Mouse (Mus musculus): ENCODE data around the gene Prkd1. TPM values are rescaled to one million over a fixed set of nuclear protein-coding genes. Genes with fewer than 3 reads are reported as not detected.

The Prkd1 gene
- polyA plus RNA-seq, 1 experiment from 2014 or later = 3.1 TPM

DNA sequence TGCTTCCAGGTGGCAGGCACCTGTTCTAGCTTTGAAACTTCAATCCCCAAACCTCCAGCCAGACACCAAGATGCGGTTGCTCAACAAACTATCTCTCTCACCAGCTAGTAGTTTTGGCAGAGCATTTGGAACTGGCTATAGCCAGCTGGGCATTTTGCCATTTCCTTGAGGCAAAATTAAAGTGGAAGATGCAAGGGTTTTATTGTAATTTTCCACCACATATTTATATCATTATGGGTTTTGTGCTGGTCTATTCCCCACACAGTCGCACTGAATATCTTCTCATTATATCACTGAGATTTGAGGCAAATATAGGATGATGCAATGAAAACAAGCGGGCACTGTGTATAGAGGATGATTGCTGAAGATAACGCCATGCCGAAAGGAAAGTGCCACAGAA is 102.5 kb downstream of the Prkd1 start:
- no peaks in the 10 kb centered on the region for H3K27me3 ChIP-seq
- H3K36me3 ChIP-seq = no peaks in the 10 kb centered on the region
- H3K9ac ChIP-seq = no peak overlapping the region
- 89% methylated on average over 5 of the region's 5 CpGs for WGBS
- H3K9me3 ChIP-seq = no peaks in the 10 kb centered on the region
- ATAC-seq (ENCODE audit: low read depth) = no peak
- no peak overlapping the region for H3K27ac ChIP-seq (replicated peaks)
- no peak overlapping the region for H3K4me2 ChIP-seq
- no peak overlapping the region for H3K4me3 ChIP-seq
- peaks cover 20% of the 10 kb centered on the region for H3K4me1 ChIP-seq (replicated peaks)

DNA sequence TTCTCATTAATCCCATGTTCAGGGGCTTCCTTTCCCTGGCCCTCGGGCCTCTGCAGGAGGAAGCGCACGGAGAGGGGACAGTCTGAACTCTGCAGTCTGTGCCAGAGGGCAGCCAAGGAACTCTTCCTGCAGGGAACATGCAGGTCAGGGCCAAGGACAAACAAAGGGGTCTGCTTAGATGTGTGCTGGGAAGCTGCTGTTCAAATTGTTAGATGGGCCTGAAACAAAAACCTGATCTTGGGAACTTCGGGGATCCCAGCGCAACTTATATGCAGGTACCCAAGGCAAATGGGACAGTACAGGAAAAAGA is 103.3 kb downstream of the Prkd1 start:
- Histone ChIP-seq H3K4me3 (no peak overlapping the region), H3K4me2 (no peak overlapping the region), H3K27ac (replicated peaks) (no peak overlapping the region), H3K9me3 (no peaks in the 10 kb centered on the region), H3K27me3 (no peaks in the 10 kb centered on the region), H3K9ac (no peak overlapping the region), H3K36me3 (no peaks in the 10 kb centered on the region), H3K4me1 (replicated peaks) (peaks cover 20% of the 10 kb centered on the region)
- 43% methylated on average over 5 of the region's 5 CpGs for WGBS
- 0 out of 2 replicates have a peak, but pooled peaks have one; percentile 40 for ATAC-seq (ENCODE audit: low read depth)

GRCm38 (mm10) chr12:50544855-50545609 is 103.9 kb downstream of the Prkd1 start:
- Histone ChIP-seq H3K27ac (replicated peaks) (no peak overlapping the region), H3K4me2 (no peak overlapping the region), H3K9ac (no peak overlapping the region), H3K36me3 (no peaks in the 10 kb centered on the region), H3K4me1 (replicated peaks) (peaks cover 18% of the 10 kb centered on the region), H3K4me3 (no peak overlapping the region), H3K9me3 (no peaks in the 10 kb centered on the region), H3K27me3 (no peaks in the 10 kb centered on the region)
- 39% methylated on average over 8 of the region's 8 CpGs for whole genome bisulfite sequencing
- no peak; the same call in 1 of the 2 replicates for ATAC-seq (ENCODE audit: low read depth)

DNA sequence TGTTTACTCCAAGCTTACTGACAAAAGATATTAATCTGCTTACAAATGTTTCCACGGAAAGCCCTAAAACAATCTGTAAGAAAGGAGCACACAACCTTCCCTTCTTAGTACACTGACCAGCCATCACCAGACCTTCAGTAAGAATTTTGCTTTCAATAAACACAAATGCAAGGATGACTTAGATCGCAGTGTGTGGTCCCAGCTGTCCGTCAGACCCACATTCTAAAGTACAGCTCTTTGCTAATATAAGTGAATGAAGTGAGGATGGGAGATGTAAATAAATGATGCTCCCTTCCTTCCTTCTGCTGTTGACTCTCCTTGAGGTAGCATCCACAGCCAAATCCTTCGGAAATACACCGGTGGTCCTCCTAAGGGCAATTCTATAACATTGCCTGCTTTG is 108.1 kb downstream of the Prkd1 start:
- WGBS = 91% methylated on average over 5 of the region's 5 CpGs
- ATAC-seq (ENCODE audit: low read depth) = no peak

GRCm38 (mm10) chr12:50538296-50538965 is 110.5 kb downstream of the Prkd1 start:
- Histone ChIP-seq H3K9ac (no peak overlapping the region), H3K4me3 (no peak overlapping the region), H3K4me1 (replicated peaks) (no peaks in the 10 kb centered on the region), H3K27me3 (no peaks in the 10 kb centered on the region), H3K27ac (replicated peaks) (no peak overlapping the region), H3K36me3 (no peaks in the 10 kb centered on the region), H3K9me3 (no peaks in the 10 kb centered on the region), H3K4me2 (no peak overlapping the region)
- no peak for ATAC-seq (ENCODE audit: low read depth)
- 75% methylated on average over 3 of the region's 3 CpGs for WGBS

More for the DNA sequence above, 108.1 kb downstream of the Prkd1 start:
- no peak overlapping the region for H3K9ac ChIP-seq
- no peak overlapping the region for H3K27ac ChIP-seq (replicated peaks)
- H3K27me3 ChIP-seq = no peaks in the 10 kb centered on the region
- peaks cover 11% of the 10 kb centered on the region for H3K4me1 ChIP-seq (replicated peaks)
- no peak overlapping the region for H3K4me3 ChIP-seq
- no peaks in the 10 kb centered on the region for H3K9me3 ChIP-seq
- H3K36me3 ChIP-seq = no peaks in the 10 kb centered on the region
- no peak overlapping the region for H3K4me2 ChIP-seq

DNA sequence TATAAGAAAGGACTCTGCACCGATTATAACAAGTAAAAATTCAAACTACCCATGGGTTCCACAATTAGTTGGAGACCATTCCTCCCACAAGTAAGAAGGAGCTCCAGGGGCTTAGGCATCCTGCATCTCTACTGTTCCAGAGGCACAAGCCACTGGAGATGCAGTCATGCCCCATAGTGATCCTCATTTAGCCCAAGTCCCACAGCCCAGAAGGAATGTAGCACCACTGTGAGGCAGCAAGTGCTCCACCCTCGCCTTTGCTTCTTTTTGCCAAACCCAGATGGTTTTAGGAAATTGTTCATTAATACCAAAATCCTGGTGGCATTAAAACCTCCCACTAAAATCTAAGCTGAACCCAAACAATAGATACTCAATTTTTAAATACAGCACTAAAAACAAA is 111.1 kb downstream of the Prkd1 start:
- Histone ChIP-seq H3K4me2 (no peak overlapping the region), H3K4me3 (no peak overlapping the region), H3K4me1 (replicated peaks) (no peaks in the 10 kb centered on the region), H3K27ac (replicated peaks) (no peak overlapping the region), H3K27me3 (no peaks in the 10 kb centered on the region), H3K9me3 (no peaks in the 10 kb centered on the region), H3K9ac (no peak overlapping the region), H3K36me3 (no peaks in the 10 kb centered on the region)
- no peak for ATAC-seq (ENCODE audit: low read depth)
- WGBS = 84% methylated on average over 2 of the region's 2 CpGs

DNA sequence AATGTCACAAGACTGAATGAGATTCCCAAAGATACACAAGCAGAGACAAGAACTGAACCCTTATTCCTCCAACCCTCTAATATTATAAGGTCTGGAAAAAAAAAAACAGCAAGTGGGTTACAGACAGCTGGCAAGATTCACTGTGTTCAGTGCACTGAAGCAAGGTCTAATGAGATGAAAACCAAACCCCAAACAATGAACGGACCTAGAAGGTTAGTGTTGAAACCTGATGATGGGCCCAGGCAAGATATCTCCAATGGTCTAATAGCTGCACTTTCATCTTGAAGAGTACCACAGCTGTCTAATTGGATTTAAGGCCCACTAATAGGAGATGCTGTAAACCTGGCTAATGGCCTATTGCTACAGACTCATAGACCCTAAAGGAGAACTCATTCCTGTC is 111.9 kb downstream of the Prkd1 start:
- H3K4me2 ChIP-seq = no peak overlapping the region
- no peak for ATAC-seq (ENCODE audit: low read depth)
- no peaks in the 10 kb centered on the region for H3K4me1 ChIP-seq (replicated peaks)
- H3K27me3 ChIP-seq = no peaks in the 10 kb centered on the region
- no peak overlapping the region for H3K4me3 ChIP-seq
- H3K9ac ChIP-seq = no peak overlapping the region
- H3K9me3 ChIP-seq = no peaks in the 10 kb centered on the region
- H3K36me3 ChIP-seq = no peaks in the 10 kb centered on the region
- WGBS = 21% methylated on average over 1 of the region's 1 CpGs
- no peak overlapping the region for H3K27ac ChIP-seq (replicated peaks)

GRCm38 (mm10) chr12:50528633-50529032 is 120.3 kb downstream of the Prkd1 start:
- Histone ChIP-seq H3K4me2 (no peak overlapping the region), H3K4me1 (replicated peaks) (no peaks in the 10 kb centered on the region), H3K9ac (no peak overlapping the region), H3K36me3 (no peaks in the 10 kb centered on the region), H3K27me3 (no peaks in the 10 kb centered on the region), H3K4me3 (no peak overlapping the region), H3K9me3 (no peaks in the 10 kb centered on the region), H3K27ac (replicated peaks) (no peak overlapping the region)
- ATAC-seq (ENCODE audit: low read depth) = no peak
- WGBS = 95% methylated on average over 1 of the region's 1 CpGs

DNA sequence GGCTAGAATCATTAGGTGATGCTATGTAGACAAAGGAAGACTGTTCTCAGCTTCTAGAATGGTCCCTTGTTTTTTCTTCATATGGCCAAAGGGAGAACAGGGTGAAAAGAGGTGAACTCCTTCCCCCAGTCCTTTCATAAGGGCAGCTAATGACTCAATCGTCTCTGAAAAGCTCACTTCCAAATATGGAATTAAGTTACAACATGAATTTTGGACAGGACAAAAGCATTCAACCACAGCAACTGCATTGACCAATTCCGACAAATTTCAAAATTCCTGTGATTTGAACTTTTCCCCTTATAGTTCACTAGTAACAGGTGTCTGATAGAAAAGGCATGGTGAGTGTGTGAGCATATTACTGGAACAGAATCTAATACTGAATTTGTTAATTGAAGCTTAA is 124.8 kb downstream of the Prkd1 start:
- H3K9ac ChIP-seq = no peak overlapping the region
- H3K36me3 ChIP-seq = no peaks in the 10 kb centered on the region
- no peak overlapping the region for H3K4me2 ChIP-seq
- no peaks in the 10 kb centered on the region for H3K4me1 ChIP-seq (replicated peaks)
- H3K4me3 ChIP-seq = no peak overlapping the region
- H3K27ac ChIP-seq (replicated peaks) = no peak overlapping the region
- no peak for ATAC-seq (ENCODE audit: low read depth)
- no peaks in the 10 kb centered on the region for H3K27me3 ChIP-seq
- H3K9me3 ChIP-seq = no peaks in the 10 kb centered on the region
- WGBS = 71% methylated on average over 2 of the region's 2 CpGs

DNA sequence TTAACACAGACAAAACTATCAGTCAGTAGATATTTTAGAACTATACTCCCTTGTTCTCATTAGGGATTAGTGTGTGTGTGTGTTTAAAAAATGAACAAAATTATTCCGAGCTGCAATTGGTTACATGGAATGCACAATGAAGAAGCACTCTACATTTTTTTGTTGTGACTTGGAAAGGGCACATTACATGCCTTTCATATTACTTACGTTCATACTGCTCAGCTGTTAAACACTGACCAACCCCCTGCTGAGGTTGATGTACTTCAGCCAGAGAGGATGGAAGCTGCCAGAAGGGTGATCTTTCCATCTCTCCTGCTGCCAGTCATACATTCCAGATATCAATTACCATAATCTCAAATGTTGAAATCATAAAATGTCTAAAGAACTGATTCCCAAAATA is 134.4 kb downstream of the Prkd1 start:
- no peaks in the 10 kb centered on the region for H3K4me1 ChIP-seq (replicated peaks)
- no peak for ATAC-seq (ENCODE audit: low read depth)
- no peaks in the 10 kb centered on the region for H3K27me3 ChIP-seq
- no peak overlapping the region for H3K9ac ChIP-seq
- no peak overlapping the region for H3K4me2 ChIP-seq
- no peak overlapping the region for H3K4me3 ChIP-seq
- 74% methylated on average over 2 of the region's 2 CpGs for WGBS
- no peaks in the 10 kb centered on the region for H3K36me3 ChIP-seq
- H3K9me3 ChIP-seq = no peaks in the 10 kb centered on the region
- H3K27ac ChIP-seq (replicated peaks) = no peak overlapping the region

DNA sequence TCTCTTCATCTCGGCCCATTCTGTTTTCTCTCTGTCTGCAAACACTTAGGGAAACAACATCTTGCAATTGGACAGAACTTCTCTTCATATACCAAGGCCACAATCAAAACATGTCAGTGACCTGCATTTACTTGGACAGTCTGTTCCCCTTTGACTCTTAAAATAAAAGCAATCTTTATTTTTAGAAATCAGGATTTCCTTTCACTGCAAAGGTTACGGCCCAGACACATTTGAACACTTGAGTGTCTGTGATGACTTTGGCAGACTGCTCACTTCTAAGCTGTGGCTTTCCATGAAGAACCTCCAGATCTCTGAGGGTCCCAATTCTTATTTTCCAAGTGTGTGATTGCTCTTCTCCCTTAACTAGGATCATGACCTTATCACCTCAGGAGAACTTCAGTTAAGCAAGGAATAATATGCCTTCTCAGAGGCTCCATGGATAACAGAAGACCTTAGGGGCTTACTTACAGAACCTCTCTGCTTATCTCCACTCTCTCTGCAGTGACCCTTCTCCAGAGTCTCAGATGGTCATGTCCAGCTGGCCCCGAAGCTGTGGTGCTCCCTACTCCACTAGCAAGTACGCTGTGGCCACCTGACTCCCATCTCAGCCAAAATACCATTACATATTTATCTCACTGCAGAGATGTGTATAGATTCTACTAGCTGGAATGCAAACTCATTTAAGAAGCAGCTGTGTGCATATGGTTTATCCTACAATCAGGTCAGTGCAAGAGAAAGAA is 137.2 kb downstream of the Prkd1 start:
- Histone ChIP-seq H3K4me3 (no peak overlapping the region), H3K4me1 (replicated peaks) (no peaks in the 10 kb centered on the region), H3K27ac (replicated peaks) (no peak overlapping the region), H3K36me3 (no peaks in the 10 kb centered on the region), H3K9me3 (no peaks in the 10 kb centered on the region), H3K9ac (no peak overlapping the region), H3K27me3 (no peaks in the 10 kb centered on the region), H3K4me2 (no peak overlapping the region)
- WGBS = 83% methylated on average over 4 of the region's 4 CpGs
- ATAC-seq (ENCODE audit: low read depth) = no peak

- H3K27me3 ChIP-seq = no peaks in the 10 kb centered on the region
- ATAC-seq (ENCODE audit: low read depth) = no peak
- no peaks in the 10 kb centered on the region for H3K9me3 ChIP-seq
- H3K36me3 ChIP-seq = no peaks in the 10 kb centered on the region
- 71% methylated on average over 2 of the region's 2 CpGs for WGBS
- H3K4me1 ChIP-seq (replicated peaks) = no peaks in the 10 kb centered on the region
- H3K4me2 ChIP-seq = no peak overlapping the region
- H3K4me3 ChIP-seq = no peak overlapping the region
- H3K27ac ChIP-seq (replicated peaks) = no peak overlapping the region
- no peak overlapping the region for H3K9ac ChIP-seq
Measured at GRCm38 (mm10) chr12:50508762-50509161, 140.1 kb downstream of the Prkd1 start.
